Mouse (Mus musculus): Measurements from ENCODE around the gene Uroc1. TPM values are rescaled to one million over a fixed set of nuclear protein-coding genes. Genes with fewer than 3 reads are reported as not detected.

Gene Uroc1
- total RNA-seq, 2 experiments from 2014 or later, result not detected

DNA sequence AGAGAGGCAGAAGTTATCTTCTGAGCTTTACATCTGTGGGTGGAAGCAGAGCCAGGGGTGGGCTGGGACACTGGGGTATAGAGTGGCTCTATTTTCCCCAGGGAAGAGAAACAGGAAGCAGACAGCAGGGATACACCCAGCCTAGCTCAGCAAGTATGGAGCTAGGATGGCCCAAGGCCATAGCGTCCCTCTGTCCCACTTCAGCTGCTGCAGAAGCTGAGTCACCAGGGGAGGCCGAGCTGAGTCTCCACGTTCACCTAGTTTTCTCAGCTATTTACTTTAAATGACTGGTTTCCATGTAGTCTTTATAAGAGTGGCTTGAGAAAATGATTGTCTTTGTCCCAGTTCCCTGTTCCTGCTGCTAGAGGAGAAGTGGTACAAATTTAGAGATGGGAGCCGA lies 15.4 kb downstream of the Uroc1 start:
- no peak for ATAC-seq (ENCODE audit: poor library complexity, severe bottlenecking)

DNA sequence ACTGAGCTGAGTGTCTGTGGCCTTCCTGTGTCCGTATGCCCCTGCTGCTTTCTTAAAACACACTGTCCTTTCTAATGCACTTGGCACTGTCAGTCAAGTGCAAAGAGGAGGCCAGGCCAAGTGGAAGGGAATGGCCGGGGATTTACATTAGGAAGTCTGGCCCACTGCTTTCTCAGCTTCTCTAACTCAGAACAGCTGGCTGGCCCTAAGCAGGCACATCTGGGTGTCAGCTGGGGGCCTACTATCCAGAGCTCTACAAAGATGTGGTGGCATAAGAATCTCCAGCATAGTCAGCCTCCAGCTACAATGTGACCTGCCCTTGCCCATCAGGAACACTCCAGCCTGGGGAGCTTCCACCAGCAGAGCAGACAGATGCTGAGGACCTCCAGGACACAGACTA lies 16.9 kb downstream of the Uroc1 start:
- no peak for ATAC-seq (ENCODE audit: poor library complexity, severe bottlenecking)

DNA sequence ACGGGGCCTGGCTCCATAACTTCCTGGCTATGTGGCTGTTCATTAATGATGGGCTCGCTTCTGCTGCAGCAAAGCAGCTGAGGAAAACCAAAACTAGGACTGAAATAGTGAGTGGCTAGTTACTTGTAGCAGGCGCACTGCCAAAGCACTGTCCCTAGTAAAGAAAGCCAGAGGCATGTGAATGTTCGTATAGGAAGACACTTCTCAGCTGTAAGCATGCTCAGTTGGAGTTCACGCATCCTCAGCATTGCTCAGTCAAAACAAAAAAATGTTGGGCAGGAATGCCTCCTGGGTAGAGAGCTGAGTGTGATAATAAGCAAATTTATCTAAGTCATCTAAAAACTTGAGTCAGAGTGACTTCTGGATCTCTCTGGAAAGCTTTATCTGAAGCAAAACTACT lies 25.1 kb downstream of the Uroc1 start:
- no peak for ATAC-seq (ENCODE audit: poor library complexity, severe bottlenecking)

DNA sequence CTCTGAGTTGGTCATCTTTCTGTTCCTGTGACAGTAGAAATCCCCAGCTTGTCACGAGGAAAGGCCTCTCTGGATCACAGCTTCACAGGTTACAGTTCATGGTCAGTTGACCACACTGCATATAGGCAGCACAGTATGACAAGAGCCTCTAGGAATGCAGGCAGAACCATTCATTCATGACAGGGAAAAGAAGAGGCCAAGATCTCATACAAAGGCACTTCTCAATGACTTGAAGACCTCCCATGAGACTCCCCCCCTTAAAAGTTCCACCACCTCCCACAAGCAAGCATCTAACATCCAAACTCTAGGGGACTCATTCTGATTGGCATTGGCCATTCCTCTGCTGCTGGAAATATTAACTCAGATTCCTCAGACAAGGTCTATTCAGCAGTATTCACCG lies 26.4 kb downstream of the Uroc1 start:
- no peak for ATAC-seq (ENCODE audit: poor library complexity, severe bottlenecking)

DNA sequence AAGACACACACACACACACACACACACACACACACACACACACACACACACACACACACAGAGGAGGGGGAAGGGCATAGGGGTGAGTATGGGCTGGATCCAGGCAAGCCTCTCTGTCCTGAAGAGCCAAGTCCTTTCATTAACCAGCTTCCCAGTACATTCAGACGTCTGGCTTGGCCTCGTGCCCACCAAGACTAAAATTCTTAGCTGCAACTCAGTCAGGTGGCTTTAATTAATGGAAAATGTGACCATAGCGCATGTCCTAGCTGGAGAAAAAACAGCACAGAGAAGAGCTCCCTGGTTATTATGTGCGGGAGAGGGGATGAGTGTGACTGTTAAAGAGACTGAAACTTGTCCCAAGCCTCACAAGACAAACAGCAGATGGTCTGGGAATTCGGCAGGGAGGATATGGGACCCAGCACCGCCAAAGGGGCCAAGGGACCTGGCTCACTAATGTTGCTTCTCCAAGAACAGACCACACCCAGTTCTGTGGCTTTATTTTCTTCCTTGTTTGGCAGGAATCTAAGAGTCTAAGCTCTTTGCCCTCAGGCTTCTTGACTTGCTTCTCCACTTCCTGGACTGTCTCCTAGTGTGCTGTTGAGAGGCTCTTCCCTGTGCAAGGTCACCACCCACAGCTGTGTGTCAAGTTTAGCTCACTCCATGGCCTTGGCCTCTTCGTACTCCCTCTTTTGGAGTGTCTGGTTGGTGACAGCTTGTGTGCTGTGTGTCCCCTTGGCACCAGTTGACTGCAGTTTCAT lies 27.1 kb downstream of the Uroc1 start:
- ATAC-seq (ENCODE audit: poor library complexity, severe bottlenecking), result peak; percentile 55

DNA sequence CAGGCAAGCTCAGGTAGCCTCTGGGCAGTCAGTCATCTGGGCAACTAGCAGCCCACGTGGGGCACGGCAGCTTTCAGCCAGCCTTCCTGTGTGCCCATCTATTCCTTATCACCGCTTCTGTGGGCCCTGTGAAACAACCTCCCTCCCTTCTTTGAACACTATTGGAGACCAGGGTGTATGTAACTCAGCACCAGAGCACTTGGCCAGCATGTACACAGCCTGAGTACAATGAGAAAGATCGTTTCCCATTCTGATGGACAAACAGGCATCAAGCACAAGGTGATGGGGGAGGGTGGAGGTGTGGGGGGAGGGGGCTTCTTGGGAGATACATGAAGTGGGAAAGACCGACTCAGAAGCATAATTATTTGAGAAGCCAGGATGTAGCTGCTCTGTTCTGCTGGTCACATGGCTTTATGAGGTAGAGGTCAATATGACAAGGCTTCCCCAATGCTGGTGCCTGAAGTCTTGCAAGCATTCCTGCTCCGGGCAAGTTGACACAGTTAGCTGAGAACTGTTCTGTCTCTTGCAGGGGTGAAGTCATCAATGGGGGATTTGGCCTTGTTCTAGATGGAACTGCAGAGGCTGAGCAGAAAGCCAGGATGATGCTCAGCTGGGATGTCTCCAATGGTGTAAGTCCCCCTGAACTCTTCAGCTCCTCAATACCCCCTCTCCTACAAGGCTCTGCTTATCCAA lies 28.0 kb downstream of the Uroc1 start:
- no peak for ATAC-seq (ENCODE audit: poor library complexity, severe bottlenecking)

DNA sequence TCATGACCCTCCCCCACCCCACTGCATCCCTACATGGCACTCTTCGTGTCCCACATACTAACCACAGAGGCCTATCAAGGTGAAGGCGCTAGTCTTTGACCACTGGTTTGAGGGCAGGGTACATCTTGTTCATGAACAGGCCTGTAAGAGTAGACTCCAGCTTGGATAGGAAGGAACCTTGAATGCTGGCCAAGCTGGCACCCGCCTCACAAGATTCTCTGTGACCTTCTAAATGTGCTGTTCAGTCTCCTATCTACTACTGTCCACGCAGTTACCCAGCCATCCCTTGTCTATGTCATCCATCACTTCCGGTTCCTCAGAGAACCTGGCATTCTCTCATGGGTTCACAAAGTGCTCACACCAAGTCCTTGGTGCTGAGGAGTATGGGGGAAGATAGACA lies 30.2 kb downstream of the Uroc1 start:
- ATAC-seq (ENCODE audit: poor library complexity, severe bottlenecking), result no peak

DNA sequence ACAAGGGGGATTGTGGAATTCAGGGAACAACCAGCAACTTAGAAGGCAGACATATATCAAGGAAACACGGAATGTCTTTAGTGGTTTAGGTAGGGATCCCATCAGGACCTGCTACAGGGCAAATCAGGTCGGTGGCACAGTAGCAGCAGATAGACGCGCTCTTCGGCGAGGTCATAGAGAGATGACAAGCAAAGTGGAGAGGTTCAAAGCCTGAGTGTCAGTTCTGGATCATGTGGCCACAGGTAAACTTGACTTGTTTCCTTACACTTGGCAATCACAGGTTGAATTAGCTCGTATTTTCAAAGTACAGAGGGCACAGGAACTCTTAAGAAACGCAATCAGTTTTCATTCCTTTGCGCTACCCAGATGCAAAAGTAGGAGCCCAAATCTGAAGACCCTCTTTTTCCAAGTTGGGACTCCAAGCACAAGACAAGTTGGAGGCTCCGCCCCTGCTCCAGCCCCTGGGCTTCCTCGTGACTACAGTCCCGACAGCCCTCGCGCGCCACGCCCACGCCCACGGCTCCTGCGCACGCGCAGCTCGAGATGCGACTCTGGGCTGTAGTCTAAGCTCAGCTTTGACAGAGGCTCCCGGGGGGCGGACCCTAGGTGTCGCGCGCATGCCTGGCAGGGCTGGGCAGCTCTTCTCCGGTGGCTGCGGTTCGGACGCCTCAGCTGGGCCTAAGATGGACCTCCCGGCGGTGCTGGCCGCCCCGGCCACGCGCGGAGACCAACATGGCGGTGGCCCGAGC lies 36.1 kb downstream of the Uroc1 start, which contains the start of gene Zxdc:
Gene Zxdc (plus strand): TSS at position 517 of the 749 bp plus-strand sequence.
- peak; percentile 93 for ATAC-seq (ENCODE audit: poor library complexity, severe bottlenecking)

DNA sequence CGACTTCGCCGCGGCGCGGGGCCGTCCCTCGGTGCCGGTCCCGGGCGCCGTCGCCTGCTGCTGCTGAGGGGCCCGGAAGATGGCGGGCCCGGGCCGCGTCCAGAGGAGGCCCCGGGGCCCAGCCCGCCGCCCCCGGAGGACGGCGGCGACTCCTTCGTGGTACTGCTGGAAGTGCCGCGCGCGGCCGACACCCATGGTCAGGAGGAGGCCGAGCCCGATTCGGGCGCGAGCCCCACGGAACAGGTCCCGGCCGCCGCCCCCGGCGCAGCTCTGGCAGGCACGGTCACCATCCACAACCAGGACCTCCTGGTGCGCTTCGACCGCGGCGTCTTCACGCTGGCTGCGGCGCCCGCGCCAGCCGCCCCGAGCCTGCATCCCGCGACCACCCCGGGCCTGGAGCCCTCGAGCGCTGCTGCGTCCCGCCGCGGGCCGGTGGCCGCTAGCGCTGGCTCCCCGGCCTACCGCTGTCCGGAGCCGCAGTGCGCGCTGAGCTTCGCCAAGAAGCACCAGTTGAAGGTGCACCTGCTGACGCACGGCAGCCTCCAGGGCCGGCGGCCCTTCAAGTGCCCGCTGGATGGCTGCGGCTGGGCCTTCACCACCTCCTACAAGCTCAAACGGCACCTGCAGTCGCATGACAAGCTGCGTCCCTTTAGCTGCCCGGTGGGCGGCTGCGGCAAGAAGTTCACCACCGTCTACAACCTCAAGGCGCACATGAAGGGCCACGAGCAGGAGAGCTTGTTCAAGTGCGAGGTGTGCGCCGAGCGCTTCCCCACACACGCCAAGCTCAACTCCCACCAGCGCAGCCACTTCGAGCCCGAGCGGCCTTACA lies 36.9 kb downstream of the Uroc1 start:
- ATAC-seq (ENCODE audit: poor library complexity, severe bottlenecking), result peak; percentile 38

DNA sequence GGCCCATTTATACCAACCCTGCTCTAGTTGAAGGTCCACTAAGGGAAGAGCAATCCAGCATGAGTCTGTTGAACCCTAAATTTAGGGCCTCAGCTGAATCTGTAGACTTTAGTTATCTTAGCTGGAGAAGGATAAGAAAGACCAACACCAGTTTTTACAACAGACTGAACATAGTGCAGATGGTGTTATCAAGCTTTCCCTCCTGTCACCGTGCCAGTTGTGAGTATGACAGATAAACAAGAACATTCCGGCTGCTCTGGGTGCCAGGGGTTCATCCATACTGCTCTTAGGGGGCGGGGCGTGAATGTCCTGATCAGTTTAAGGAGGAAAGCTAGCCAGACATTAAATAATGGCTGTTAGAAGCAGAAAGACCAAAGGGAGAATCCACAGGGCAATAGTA lies 41.6 kb downstream of the Uroc1 start:
- no peak for ATAC-seq (ENCODE audit: poor library complexity, severe bottlenecking)

DNA sequence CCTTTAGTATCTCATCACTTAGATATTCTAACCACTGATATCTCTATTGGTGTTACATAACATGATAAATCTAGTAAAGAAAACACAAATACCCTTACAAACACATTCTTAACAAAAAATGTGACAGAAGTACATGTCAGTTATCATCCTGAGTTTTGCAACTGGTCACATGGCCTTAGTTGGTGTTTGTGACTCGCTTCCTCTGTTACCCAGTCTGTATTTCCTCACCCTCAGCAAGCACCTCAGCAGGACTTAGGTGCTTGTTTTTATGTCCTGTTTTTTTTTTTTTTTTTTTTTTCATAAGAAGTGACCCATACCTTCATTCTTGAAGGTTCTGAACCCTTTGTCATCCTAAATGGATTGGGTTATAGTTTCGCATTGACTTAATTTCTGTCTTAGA lies 44.6 kb downstream of the Uroc1 start:
- peak; percentile 95 for ATAC-seq (ENCODE audit: poor library complexity, severe bottlenecking)

DNA sequence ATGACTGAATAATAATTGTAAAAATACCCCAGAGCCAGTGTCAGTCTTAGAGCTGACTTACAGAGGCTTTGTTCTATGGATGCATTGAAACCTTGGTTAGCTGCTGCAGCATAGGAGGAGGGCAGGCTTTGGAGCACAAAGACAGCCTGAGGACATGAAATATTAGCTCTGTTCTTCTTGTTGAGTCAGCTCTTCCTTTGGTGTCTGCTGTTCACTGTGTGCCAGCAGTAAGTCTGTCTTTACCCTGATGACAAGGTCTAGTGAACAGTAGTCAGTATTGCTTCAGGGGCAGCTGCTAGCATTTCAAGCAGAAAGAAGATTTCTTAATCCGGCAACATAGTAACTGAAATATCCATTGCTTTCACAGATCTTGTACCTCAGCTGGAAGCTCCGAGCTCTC lies 48.4 kb downstream of the Uroc1 start:
- ATAC-seq (ENCODE audit: poor library complexity, severe bottlenecking), result no peak

DNA sequence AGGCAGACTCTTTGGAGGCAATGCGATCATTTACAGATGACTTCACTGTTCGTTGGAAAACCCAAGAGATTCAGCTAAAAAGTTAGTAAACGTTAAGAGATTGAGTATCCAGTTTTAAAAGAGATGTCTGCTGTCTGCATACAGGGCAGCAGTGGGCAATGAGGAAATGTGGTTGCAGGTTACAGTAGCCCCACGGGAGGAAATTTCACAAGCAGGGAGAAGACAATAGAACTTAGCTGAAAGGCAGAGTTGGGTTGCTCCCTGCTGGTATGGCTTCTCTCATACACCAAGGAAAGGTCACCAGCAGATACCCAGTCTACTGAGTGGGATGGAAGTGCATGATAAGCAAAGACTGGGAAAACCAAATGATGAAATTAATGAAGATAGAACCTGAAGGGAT lies 57.5 kb downstream of the Uroc1 start:
- ATAC-seq (ENCODE audit: poor library complexity, severe bottlenecking), result peak; percentile 80

DNA sequence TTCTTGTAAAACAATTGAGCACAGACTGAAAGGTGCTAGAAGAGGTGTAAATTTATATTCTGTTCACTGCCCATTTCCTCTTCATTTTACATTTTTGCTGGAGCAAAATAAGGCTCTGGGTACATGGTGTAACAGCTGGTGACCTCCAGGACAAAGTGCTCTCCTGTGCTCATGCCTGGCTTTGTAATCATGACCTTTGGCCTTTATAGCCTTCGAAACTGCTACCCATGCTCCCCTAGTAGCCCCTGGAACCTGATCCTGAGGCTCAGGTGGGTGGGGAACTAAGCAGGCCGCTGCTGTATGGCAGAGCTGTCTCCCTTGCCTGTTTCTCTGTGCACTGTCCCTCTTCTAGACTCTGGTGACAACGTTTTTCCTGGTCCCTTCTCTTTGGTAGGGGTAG lies 60.9 kb downstream of the Uroc1 start:
- ATAC-seq (ENCODE audit: poor library complexity, severe bottlenecking), result no peak

DNA sequence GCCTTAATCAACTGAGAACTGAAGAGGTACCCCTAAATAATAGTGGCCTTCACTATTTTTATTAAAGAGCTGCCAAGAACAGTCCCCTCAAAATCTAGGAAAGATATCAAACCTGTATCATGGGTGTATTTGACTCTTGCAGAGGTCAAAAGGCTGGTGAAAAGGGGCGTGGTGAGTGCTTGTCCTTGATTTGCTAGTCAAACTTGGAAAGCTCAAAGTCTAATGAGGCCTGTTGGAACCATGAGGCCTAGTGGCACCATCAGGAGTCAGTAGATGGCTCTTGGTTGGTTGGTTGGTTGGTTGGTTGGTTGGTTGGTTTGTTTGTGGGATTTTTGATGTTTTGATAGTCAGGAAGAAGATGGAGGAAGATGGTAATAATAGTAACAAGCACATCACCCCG lies 62.7 kb downstream of the Uroc1 start:
- ATAC-seq (ENCODE audit: poor library complexity, severe bottlenecking), result no peak

DNA sequence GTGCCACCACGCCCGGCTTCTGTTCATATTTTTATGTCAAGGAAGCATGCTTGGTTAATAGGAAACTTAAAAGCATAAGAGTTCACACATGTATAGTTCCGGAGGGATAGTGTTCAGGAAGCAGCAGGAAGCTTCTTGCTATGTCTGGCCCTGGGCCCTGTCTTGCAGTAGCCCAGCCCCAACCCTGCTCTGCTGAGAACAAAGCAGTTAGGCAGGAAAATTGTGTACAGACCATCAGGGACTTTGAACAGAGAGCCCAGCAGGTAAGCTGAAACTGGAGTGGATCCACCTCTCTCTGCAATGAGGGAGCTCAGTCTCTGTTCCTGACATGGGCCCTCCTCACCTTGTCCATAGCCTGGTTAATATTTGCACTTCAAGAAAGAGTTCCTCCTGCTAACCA lies 64.2 kb downstream of the Uroc1 start:
- ATAC-seq (ENCODE audit: poor library complexity, severe bottlenecking), result no peak

DNA sequence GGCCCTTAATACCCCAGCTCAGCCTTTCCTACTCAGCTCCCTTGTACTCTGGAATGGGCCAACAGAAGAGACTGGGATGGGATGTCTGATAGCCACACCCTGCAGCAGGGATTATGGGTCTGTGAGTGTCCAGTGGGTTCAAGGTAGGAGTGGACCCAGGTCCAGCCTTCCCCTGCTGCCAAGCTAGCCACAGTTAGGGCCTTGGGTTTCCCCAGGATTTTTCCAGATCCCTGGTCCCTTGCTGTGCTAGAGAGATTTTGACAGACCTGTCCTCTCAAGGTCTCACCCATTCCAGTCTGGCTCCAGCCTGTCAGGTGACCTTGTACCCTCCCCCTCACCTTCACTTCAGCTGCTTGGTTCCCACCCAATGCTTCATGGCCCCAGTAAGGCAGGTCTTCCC lies 75.5 kb downstream of the Uroc1 start:
- ATAC-seq (ENCODE audit: poor library complexity, severe bottlenecking), result no peak

DNA sequence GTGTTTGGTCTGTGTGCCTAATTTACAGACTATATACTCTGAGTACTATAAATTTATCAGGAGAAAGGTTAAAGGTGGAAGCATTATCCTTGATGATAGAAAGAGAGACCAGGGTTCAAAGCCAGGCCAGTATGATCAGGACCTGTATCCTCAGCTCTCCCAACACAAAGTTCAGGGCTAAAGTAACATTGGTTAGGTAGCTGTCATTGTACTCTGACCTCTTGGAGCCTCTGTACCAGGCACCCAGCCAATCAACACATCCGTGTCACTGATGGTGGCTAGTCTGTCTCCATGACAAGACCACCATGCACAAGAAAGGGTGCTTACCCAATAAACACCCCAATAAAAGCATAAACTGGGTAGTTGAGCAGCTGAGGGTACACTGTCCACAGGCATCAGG lies 77.9 kb downstream of the Uroc1 start:
- no peak for ATAC-seq (ENCODE audit: poor library complexity, severe bottlenecking)

DNA sequence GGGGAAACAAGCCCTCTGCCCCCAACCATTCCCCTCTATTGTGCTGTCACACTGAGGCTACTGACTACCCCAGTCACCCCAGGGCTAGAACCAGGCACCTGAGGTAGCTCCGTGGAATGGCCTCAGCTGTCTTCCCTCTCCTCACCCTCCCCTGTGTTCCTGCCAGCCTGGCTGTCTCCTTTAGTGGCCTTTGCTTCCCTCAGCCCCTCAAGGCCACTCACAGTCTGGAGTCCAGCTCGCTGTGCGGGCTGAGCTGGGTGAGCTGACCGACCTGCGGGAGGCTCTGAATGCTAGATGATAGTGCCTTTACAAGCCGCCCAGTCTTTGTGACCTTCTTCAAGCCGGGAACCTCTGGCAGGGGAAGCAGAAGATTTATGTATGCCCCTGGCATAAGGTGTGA lies 78.8 kb downstream of the Uroc1 start:
- no peak for ATAC-seq (ENCODE audit: poor library complexity, severe bottlenecking)

Measured in megakaryocyte, adult 5-6 weeks (primary cell).